Mouse (Mus musculus): ENCODE measurements around the gene Sema4f. TPM values are rescaled to one million over a fixed set of nuclear protein-coding genes. Genes with fewer than 3 reads are reported as not detected.

Gene Sema4f
- 0.24 to 0.64 TPM (median 0.47 TPM) in 4 replicates for total RNA-seq (2023; ENCODE audit: inconsistent age)

GRCm38 (mm10) chr6:82939167-82939912 lies at the start of gene Sema4f:
Sema4f (minus strand) TSS chr6:82939769.

GRCm38 (mm10) chr6:82946651-82947050 lies 7.1 kb upstream of the Sema4f start, which contains the start of gene M1ap:
M1ap (plus strand) TSS chr6:82946902.

Other genes starting within 250 kb of the Sema4f start
- gene Pole4, start 234.4 kb downstream of the Sema4f start, total RNA-seq (2023; ENCODE audit: inconsistent age) = 69.4 to 82.0 TPM (median 75.9 TPM) in 4 replicates
- gene Hk2, start 165.3 kb downstream of the Sema4f start, total RNA-seq (2023; ENCODE audit: inconsistent age) = 5.8 to 8.3 TPM (median 7.0 TPM) in 4 replicates
- gene M1ap, start 7.1 kb upstream of the Sema4f start, total RNA-seq (2023; ENCODE audit: inconsistent age) = 4.1 to 6.3 TPM (median 4.5 TPM) in 4 replicates
- gene Dok1, start 93.7 kb upstream of the Sema4f start, total RNA-seq (2023; ENCODE audit: inconsistent age) = 27.3 to 33.2 TPM (median 32.8 TPM) in 4 replicates
- gene Loxl3, start 94.4 kb upstream of the Sema4f start, total RNA-seq (2023; ENCODE audit: inconsistent age) = 0.39 to 1.2 TPM (median 0.51 TPM) in 4 replicates
- gene Aup1, start 114.8 kb upstream of the Sema4f start, total RNA-seq (2023; ENCODE audit: inconsistent age) = 361 to 403 TPM (median 382 TPM) in 4 replicates
- gene Htra2, start 115.5 kb upstream of the Sema4f start, total RNA-seq (2023; ENCODE audit: inconsistent age) = 50.0 to 64.9 TPM (median 56.3 TPM) in 4 replicates
- 9.5 to 12.1 TPM (median 10.8 TPM) in 4 replicates for gene Dqx1, start 118.1 kb upstream of the Sema4f start, total RNA-seq (2023; ENCODE audit: inconsistent age)
- gene Tlx2, start 130.5 kb upstream of the Sema4f start, total RNA-seq (2023; ENCODE audit: inconsistent age) = not detected in 4 replicates
- gene Pcgf1, start 138.1 kb upstream of the Sema4f start, total RNA-seq (2023; ENCODE audit: inconsistent age) = 16.8 to 24.7 TPM (median 20.9 TPM) in 4 replicates
- gene Lbx2, start 146.6 kb upstream of the Sema4f start, total RNA-seq (2023; ENCODE audit: inconsistent age) = not detected in 4 replicates
- 15.9 to 23.6 TPM (median 20.1 TPM) in 4 replicates for gene Ccdc142, start 161.8 kb upstream of the Sema4f start, total RNA-seq (2023; ENCODE audit: inconsistent age)
- 12.3 to 14.3 TPM (median 13.3 TPM) in 4 replicates for gene Gm42688, start 161.8 kb upstream of the Sema4f start, total RNA-seq (2023; ENCODE audit: inconsistent age)
- 22.1 to 28.8 TPM (median 25.2 TPM) in 4 replicates for gene Mrpl53, start 169.3 kb upstream of the Sema4f start, total RNA-seq (2023; ENCODE audit: inconsistent age)
- 35.5 to 44.3 TPM (median 37.7 TPM) in 4 replicates for gene Mogs, start 175.7 kb upstream of the Sema4f start, total RNA-seq (2023; ENCODE audit: inconsistent age)
- 40.0 to 48.2 TPM (median 45.4 TPM) in 4 replicates for gene Wbp1, start 181.8 kb upstream of the Sema4f start, total RNA-seq (2023; ENCODE audit: inconsistent age)
- 26.3 to 31.9 TPM (median 30.7 TPM) in 4 replicates for gene Ino80b, start 185.7 kb upstream of the Sema4f start, total RNA-seq (2023; ENCODE audit: inconsistent age)
- not detected in 4 replicates for gene Rtkn, start 195.7 kb upstream of the Sema4f start, total RNA-seq (2023; ENCODE audit: inconsistent age)
- 1.2 to 2.5 TPM (median 1.3 TPM) in 4 replicates for gene Wdr54, start 216.6 kb upstream of the Sema4f start, total RNA-seq (2023; ENCODE audit: inconsistent age)
- not detected in 4 replicates for gene 1700003E16Rik, start 216.6 kb upstream of the Sema4f start, total RNA-seq (2023; ENCODE audit: inconsistent age)
- gene Dctn1, start 226.2 kb upstream of the Sema4f start, total RNA-seq (2023; ENCODE audit: inconsistent age) = 108 to 117 TPM (median 110 TPM) in 4 replicates

Measured in B cell, adult (primary cell).